19 mouse cellular contexts compared by ENCODE assay signal in the genomic region with DNA sequence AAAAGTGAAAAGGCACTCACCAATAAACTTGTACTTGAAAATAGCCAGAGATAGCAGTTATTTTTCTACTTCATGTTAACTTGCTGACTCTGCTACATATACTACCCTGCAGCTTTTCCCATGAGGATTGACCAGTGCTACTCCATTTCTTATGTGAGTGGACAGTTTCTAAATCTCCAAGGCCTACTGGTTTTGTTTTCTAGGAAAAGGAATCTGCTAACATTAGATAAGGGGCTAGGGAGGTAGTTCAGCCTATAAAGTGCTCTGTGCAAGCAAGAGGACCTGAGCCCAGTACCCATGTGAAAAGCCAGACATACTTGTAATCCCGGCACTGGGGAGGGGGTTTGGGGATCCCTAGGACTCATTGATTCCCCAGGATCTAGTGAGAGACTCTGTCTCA. TPM values are rescaled to one million over a fixed set of nuclear protein-coding genes. Genes with fewer than 3 reads are reported as not detected.
A peak's percentile ranks its signal among the peaks of the same experiment; 100 is the strongest.
DNase-seq lines count a peak whose midpoint lies in the region; ATAC-seq and TF ChIP-seq lines count a peak whose summit lies in the region.
"Had no signal": no experiment of that assay in that cellular context is flagged by ENCODE, and none has a peak within 500 bp of the region (broad histone marks: within the 10 kb centered on the region; RNA-seq: fewer than 3 reads in every experiment).

No protein-coding gene starts in this region.

- peak overlapping the region; percentile 83 for H3K4me3 ChIP-seq in erythroblast, embryonic 14.5 days (replicated peaks)
- no peak overlapping the region for H3K4me3 ChIP-seq in MEL (ENCODE audit: control insufficient read depth in 1 of 2, insufficient read depth in 1 of 2, low read depth in 2 of 2, low read length in 2 of 2)
- no peak overlapping the region; a peak in 1 of 4 replicates for H3K4me3 ChIP-seq in liver, embryonic 14.5 days (ENCODE audit: insufficient read depth in 1 of 2, low read depth in 2 of 2, low read length in 2 of 2)
- H3K4me3 ChIP-seq in forebrain, embryonic 16.5 days (replicated peaks; ENCODE audit: low read length): no peak overlapping the region
- H3K4me3 ChIP-seq: embryonic facial prominence, embryonic 10.5 days; heart, embryonic 13.5 days; hindbrain, embryonic 15.5 days had no signal

- TF ChIP-seq EP300 in MEL (IDR thresholded peaks at IDR 0.05; ENCODE audit: low read depth in 1 of 2, low read length in 2 of 2): 0 out of 4 replicates have a peak, but pooled peaks of 1 of the 2 experiments have one; percentile 25
- TF ChIP-seq EP300 in liver, embryonic 14.5 days (IDR thresholded peaks at IDR 0.05; ENCODE audit: low read depth): peak; percentile 74

- peaks cover 87% of the 10 kb centered on the region for H3K4me1 ChIP-seq in erythroblast, embryonic 14.5 days (ENCODE audit: control insufficient read depth)
- H3K4me1 ChIP-seq in MEL (ENCODE audit: control insufficient read depth in 1 of 2, insufficient read depth in 2 of 2, low read length in 2 of 2): peaks cover 15 to 33% of the 10 kb centered on the region in 2 experiments
- H3K4me1 ChIP-seq in liver, embryonic 14.5 days (replicated peaks; ENCODE audit: control insufficient read depth in 2 of 2, insufficient read depth in 2 of 2, low read length in 1 of 2): peaks cover 48 to 58% of the 10 kb centered on the region in 2 experiments
- no peaks in the 10 kb centered on the region for H3K4me1 ChIP-seq in forebrain, embryonic 16.5 days (replicated peaks; ENCODE audit: control insufficient read depth, insufficient read depth, low read length)

- peak; percentile 18 for DNase-seq in MEL (ENCODE audit: low read depth, low spot score)
- DNase-seq in liver, embryonic 14.5 days (ENCODE audit: low read depth in 3 of 3, low spot score in 3 of 3): peak in 1 of 3 experiments; percentile 49
- DNase-seq in spleen, postnatal 4 days (ENCODE audit: low spot score in 2 of 2): no peak
- DNase-seq in kidney, postnatal 36 days: no peak
- DNase-seq: adrenal gland, adult 2 months; adrenal gland, postnatal 25 days; B cell, adult 2 months; cerebellum, adult 2 months; cerebellum, postnatal 10 days; forebrain, postnatal 0 days; gastrocnemius, postnatal 25 days; heart, postnatal 36 days had no signal

- H3K36me3 ChIP-seq in erythroblast, embryonic 14.5 days (ENCODE audit: control insufficient read depth): peaks cover 93% of the 10 kb centered on the region
- peaks cover 0 to 17% of the 10 kb centered on the region in 2 experiments; a peak in 2 of 4 replicates for H3K36me3 ChIP-seq in MEL (ENCODE audit: control insufficient read depth in 1 of 2, insufficient read depth in 2 of 2, low read length in 2 of 2)
- H3K36me3 ChIP-seq in liver, embryonic 14.5 days (replicated peaks; ENCODE audit: control insufficient read depth, insufficient read depth, low read depth): peaks cover 11% of the 10 kb centered on the region
- H3K36me3 ChIP-seq in forebrain, embryonic 16.5 days (ENCODE audit: control insufficient read depth, insufficient read depth): peaks cover 2% of the 10 kb centered on the region; the same call in 1 of the 2 replicates

- no peaks in the 10 kb centered on the region for H3K9me3 ChIP-seq in erythroblast, embryonic 14.5 days (ENCODE audit: control insufficient read depth, low read length)
- H3K9me3 ChIP-seq in MEL (replicated peaks; ENCODE audit: insufficient read depth, low read length): no peaks in the 10 kb centered on the region
- H3K9me3 ChIP-seq in liver, embryonic 14.5 days (ENCODE audit: control insufficient read depth, low read length): no peaks in the 10 kb centered on the region
- H3K9me3 ChIP-seq in forebrain, embryonic 16.5 days (ENCODE audit: control insufficient read depth, low read length): no peaks in the 10 kb centered on the region
- H3K9me3 ChIP-seq: embryonic facial prominence, embryonic 10.5 days; heart, embryonic 13.5 days; hindbrain, embryonic 15.5 days had no signal

- H3K27me3 ChIP-seq in erythroblast, embryonic 14.5 days (ENCODE audit: control insufficient read depth): no peaks in the 10 kb centered on the region
- H3K27me3 ChIP-seq in MEL (ENCODE audit: control insufficient read depth in 1 of 2, insufficient read depth in 2 of 2, low read length in 2 of 2): no peaks in the 10 kb centered on the region
- H3K27me3 ChIP-seq in liver, embryonic 14.5 days (ENCODE audit: control insufficient read depth, insufficient read depth, low read length): no peaks in the 10 kb centered on the region
- H3K27me3 ChIP-seq in forebrain, embryonic 16.5 days (replicated peaks; ENCODE audit: control insufficient read depth, insufficient read depth, low read length): no peaks in the 10 kb centered on the region
- H3K27me3 ChIP-seq: heart, embryonic 13.5 days; hindbrain, embryonic 15.5 days had no signal

- no peak for TF ChIP-seq RAD21 in MEL (IDR thresholded peaks at IDR 0.05; ENCODE audit: low read depth, low read length)

- no peak for TF ChIP-seq CTCF in MEL (IDR thresholded peaks at IDR 0.05 in 2 of 3, conservative IDR thresholded peaks at IDR 0.05 in 1 of 3; ENCODE audit: control insufficient read depth in 1 of 3, insufficient read depth in 1 of 3, low read depth in 2 of 3, low read length in 3 of 3, poor library complexity in 1 of 3, severe bottlenecking in 1 of 3)
- TF ChIP-seq CTCF in liver, embryonic 14.5 days (IDR thresholded peaks at IDR 0.05; ENCODE audit: low read depth): no peak

- peak overlapping the region; percentile 78 for H3K4me2 ChIP-seq in liver, embryonic 14.5 days (ENCODE audit: low read depth)
- no peak overlapping the region for H3K4me2 ChIP-seq in forebrain, embryonic 16.5 days (ENCODE audit: low read length)
- H3K4me2 ChIP-seq: heart, embryonic 13.5 days; hindbrain, embryonic 15.5 days had no signal

- no peak for ATAC-seq in erythroblast, adult 5-6 weeks (replicated peaks; ENCODE audit: low FRiP score, poor library complexity, severe bottlenecking)
- no peak for ATAC-seq in liver, embryonic 14.5 days (ENCODE audit: insufficient read depth)
- no peak for ATAC-seq in forebrain, embryonic 16.5 days
- ATAC-seq: CD4-positive, CD25-positive, alpha-beta regulatory T cell, adult 4 months; forebrain, postnatal 0 days had no signal

- H3K27ac ChIP-seq in MEL (ENCODE audit: control insufficient read depth, low read depth, low read length): no peak overlapping the region
- peak overlapping the region; percentile 96 for H3K27ac ChIP-seq in liver, embryonic 14.5 days
- no peak overlapping the region for H3K27ac ChIP-seq in forebrain, embryonic 16.5 days (ENCODE audit: low read length)
- H3K27ac ChIP-seq: embryonic facial prominence, embryonic 10.5 days; heart, embryonic 13.5 days; hindbrain, embryonic 15.5 days had no signal

- no peak for TF ChIP-seq POLR2A in MEL (IDR thresholded peaks at IDR 0.05; ENCODE audit: control insufficient read depth in 1 of 2, insufficient read depth in 1 of 2, low read depth in 1 of 2, low read length in 2 of 2, poor library complexity in 1 of 2)

- no peak overlapping the region for H3K9ac ChIP-seq in MEL (ENCODE audit: control insufficient read depth, low read depth, low read length, poor library complexity, severe bottlenecking)
- no peak overlapping the region; the same call in none of the 2 replicates for H3K9ac ChIP-seq in liver, embryonic 14.5 days (replicated peaks)
- no peak overlapping the region for H3K9ac ChIP-seq in forebrain, embryonic 16.5 days (replicated peaks; ENCODE audit: low read depth, low read length)
- H3K9ac ChIP-seq: forebrain, postnatal 0 days; heart, embryonic 13.5 days; hindbrain, embryonic 15.5 days had no signal

- WGBS in liver, embryonic 14.5 days (ENCODE audit: insufficient replicate concordance): 10% methylated on average over 1 of the region's 1 CpGs
- WGBS in forebrain, embryonic 16.5 days: 93% methylated on average over 1 of the region's 1 CpGs

- H3K79me2 ChIP-seq in MEL (ENCODE audit: control insufficient read depth, insufficient read depth, low read length, poor library complexity): no peaks in the 10 kb centered on the region

TF ChIP-seq in MEL, 35 proteins besides CTCF, POLR2A, EP300 and RAD21:
- TF ChIP-seq ZNF384 (IDR thresholded peaks at IDR 0.05; ENCODE audit: low read depth, low read length) (no peak), POLR2AphosphoS2 (IDR thresholded peaks at IDR 0.05; ENCODE audit: low read length) (no peak), ZMIZ1 (IDR thresholded peaks at IDR 0.05; ENCODE audit: low read depth, low read length) (no peak), UBTF (IDR thresholded peaks at IDR 0.05; ENCODE audit: borderline replicate concordance, insufficient read depth, low read depth, low read length) (no peak), TAL1 (IDR thresholded peaks at IDR 0.05; ENCODE audit: low read length) (peak; percentile 40; the same call in 1 of the 2 replicates), GATA1 (IDR thresholded peaks at IDR 0.05; ENCODE audit: low read depth, low read length) (0 out of 2 replicates have a peak, but pooled peaks have one; percentile 25), GABPA (IDR thresholded peaks at IDR 0.05; ENCODE audit: low read depth, low read length) (no peak), CHD2 (IDR thresholded peaks at IDR 0.05; ENCODE audit: low read length) (no peak)

RNA-seq across cellular contexts. Expression of gene Max, which starts 55.7 kb away (rescaled TPM):
- 8.8 and 10.4 TPM in 2 replicates for polyA plus RNA-seq in erythroblast, embryonic 14.5 days (2012)
- 56.6 and 89.2 TPM in 2 replicates for total RNA-seq in erythroblast, adult 5-6 weeks (2015; ENCODE audit: low replicate concordance)
- total RNA-seq in erythroblast, adult 5-6 weeks (2017; ENCODE audit: low replicate concordance): 62.9 and 210 TPM in 2 replicates
- 44.9 and 48.2 TPM in 2 replicates for total RNA-seq in MEL (2012; rRNA removed)
- polyA plus RNA-seq in MEL (2012; ENCODE audit: insufficient read depth in 1 of 2, insufficient read length in 2 of 2, low read depth in 1 of 2, low replicate concordance in 2 of 2, missing spikeins in 1 of 2): 100 to 1,000 TPM; 164 to 356 TPM
- 20.5 and 27.5 TPM in 2 replicates for polyA plus RNA-seq in liver, embryonic 14.5 days (2012; rRNA removed)
- 26.2 and 26.8 TPM in 2 replicates for polyA plus RNA-seq in liver, embryonic 14.5 days (2014; fragmentation: Nextera tagmentation; extraction: Ambion mirVana)
- polyA plus RNA-seq in forebrain, embryonic 16.5 days (2015; fragmentation: Nextera tagmentation; extraction: Ambion mirVana): 20.4 and 25.2 TPM in 2 replicates
